Mouse (Mus musculus): ENCODE data around the gene Pomt2. TPM values are rescaled to one million over a fixed set of nuclear protein-coding genes. Genes with fewer than 3 reads are reported as not detected.

The Pomt2 gene
- 11.7 and 12.4 TPM in 2 replicates for polyA plus RNA-seq (2015; fragmentation: Nextera tagmentation; extraction: Ambion mirVana)

DNA sequence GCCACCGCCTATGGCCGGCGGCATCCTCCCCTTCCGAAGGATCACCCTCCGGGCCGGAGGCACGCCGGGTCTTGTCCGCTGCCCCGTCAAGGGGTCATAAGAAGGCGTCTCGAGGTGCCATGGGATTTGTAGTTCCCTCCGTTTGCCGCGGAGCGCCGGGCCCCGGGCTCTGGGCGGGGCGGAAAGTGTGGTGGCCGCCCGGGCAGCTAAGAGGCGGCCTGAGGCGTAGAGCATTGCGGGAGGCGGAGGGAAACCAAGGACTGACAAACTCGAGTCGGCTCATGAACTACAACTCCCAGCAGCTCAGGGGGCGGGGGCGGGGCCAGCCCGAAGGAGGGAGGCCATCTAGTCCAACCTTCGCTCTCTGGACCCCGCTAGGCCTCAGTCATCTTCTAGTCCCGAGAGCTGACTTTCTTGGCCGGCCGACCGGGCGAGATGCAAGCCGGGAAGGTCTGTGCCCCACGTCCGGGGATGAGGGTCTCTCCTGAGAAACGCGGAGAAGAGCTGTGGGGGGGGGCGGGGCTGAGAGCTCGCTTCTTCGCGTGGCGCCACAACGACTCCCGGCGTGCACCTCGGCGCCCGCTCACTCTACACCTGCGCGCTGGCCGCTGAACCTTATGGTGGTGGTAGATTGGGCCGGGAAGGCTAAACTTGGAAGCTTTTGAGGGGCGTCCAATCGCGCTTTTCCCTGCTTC, at the start of gene Pomt2:
Pomt2 (minus strand) TSS at position 574 of the 695 bp plus-strand sequence.

DNA sequence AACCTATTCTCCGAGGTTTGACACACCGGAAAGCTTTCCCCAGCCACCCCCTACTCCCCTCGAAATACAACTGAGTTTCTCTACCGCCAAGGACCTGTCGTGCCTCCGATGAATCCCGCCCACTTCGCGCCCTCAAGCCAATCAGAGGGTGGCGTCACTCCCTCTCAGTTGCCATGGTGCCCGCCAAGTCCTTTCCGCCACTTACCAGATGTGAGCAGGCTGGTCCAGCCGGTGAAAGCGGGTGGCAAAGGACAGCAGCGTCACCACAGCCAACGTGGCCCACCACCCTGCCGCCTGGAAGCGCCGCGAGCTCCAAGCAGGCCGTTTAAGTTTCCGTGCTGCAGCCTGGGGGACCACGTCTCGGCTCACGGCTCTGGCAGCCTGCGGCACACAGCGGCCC, 802 bp downstream of the Pomt2 start, which contains the start of gene Gstz1:
Gstz1 (plus strand) TSS at position 200 of the 400 bp plus-strand sequence.

DNA sequence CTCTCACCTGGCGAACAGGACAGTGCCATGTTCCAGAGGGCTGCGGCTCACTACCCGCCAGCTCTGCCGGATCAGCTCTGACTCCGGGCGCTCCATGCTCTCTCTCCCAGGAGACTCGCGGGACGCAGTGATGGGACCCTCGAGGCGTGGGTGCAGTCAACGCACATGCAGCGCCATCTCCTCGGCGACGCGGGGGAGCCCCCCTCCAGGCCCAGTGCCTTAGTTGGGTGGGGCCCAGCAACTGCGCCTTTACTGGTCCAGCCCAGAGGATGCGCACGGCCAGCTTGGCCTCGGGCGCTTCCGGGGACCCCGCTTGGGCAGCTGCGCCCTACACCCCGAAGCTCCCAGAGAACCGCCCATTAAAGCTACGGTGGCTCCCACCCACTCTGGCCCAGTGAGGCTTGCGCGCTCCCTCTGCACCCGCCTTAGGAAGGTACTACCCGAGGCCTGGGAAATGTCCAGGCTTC, 45.6 kb downstream of the Pomt2 start, which contains the start of gene Ngb:
Ngb (minus strand) TSS at position 375 of the 467 bp plus-strand sequence.

Other genes starting within 250 kb of the Pomt2 start
- 25.9 and 27.6 TPM in 2 replicates for gene Cipc, start 200.9 kb downstream of the Pomt2 start, polyA plus RNA-seq (2015; fragmentation: Nextera tagmentation; extraction: Ambion mirVana)
- gene Zdhhc22, start 157.5 kb downstream of the Pomt2 start, polyA plus RNA-seq (2015; fragmentation: Nextera tagmentation; extraction: Ambion mirVana) = 21.8 and 22.2 TPM in 2 replicates
- gene Tmem63c, start 126.6 kb downstream of the Pomt2 start, polyA plus RNA-seq (2015; fragmentation: Nextera tagmentation; extraction: Ambion mirVana) = 7.5 and 11.2 TPM in 2 replicates
- gene Ngb, start 45.4 kb downstream of the Pomt2 start, polyA plus RNA-seq (2015; fragmentation: Nextera tagmentation; extraction: Ambion mirVana) = 10.1 and 11.1 TPM in 2 replicates
- 41.1 and 42.6 TPM in 2 replicates for gene Gstz1, start 803 bp downstream of the Pomt2 start, polyA plus RNA-seq (2015; fragmentation: Nextera tagmentation; extraction: Ambion mirVana)
- 1.6 and 2.0 TPM in 2 replicates for gene Samd15, start 51.8 kb upstream of the Pomt2 start, polyA plus RNA-seq (2015; fragmentation: Nextera tagmentation; extraction: Ambion mirVana)
- gene Tmed8, start 52.5 kb upstream of the Pomt2 start, polyA plus RNA-seq (2015; fragmentation: Nextera tagmentation; extraction: Ambion mirVana) = 4.0 and 4.9 TPM in 2 replicates
- gene Noxred1, start 90.8 kb upstream of the Pomt2 start, polyA plus RNA-seq (2015; fragmentation: Nextera tagmentation; extraction: Ambion mirVana) = 0.34 and 0.40 TPM in 2 replicates
- gene Vipas39, start 118.3 kb upstream of the Pomt2 start, polyA plus RNA-seq (2015; fragmentation: Nextera tagmentation; extraction: Ambion mirVana) = 40.3 and 44.8 TPM in 2 replicates
- gene Ahsa1, start 118.5 kb upstream of the Pomt2 start, polyA plus RNA-seq (2015; fragmentation: Nextera tagmentation; extraction: Ambion mirVana) = 170 and 182 TPM in 2 replicates
- 1.1 and 1.4 TPM in 2 replicates for gene Ism2, start 151.7 kb upstream of the Pomt2 start, polyA plus RNA-seq (2015; fragmentation: Nextera tagmentation; extraction: Ambion mirVana)
- gene Sptlc2, start 240.4 kb upstream of the Pomt2 start, polyA plus RNA-seq (2015; fragmentation: Nextera tagmentation; extraction: Ambion mirVana) = 74.2 and 76.9 TPM in 2 replicates

Measured in neural tube, postnatal 0 days (tissue).